Mouse (Mus musculus): ENCODE measurements around the gene Rcan1.
"Not testable (repeated sequence)": the region's sequence is repeated elsewhere in the genome, so short reads cannot be mapped to it uniquely, and the experiment has no call there.

Gene Rcan1

DNA sequence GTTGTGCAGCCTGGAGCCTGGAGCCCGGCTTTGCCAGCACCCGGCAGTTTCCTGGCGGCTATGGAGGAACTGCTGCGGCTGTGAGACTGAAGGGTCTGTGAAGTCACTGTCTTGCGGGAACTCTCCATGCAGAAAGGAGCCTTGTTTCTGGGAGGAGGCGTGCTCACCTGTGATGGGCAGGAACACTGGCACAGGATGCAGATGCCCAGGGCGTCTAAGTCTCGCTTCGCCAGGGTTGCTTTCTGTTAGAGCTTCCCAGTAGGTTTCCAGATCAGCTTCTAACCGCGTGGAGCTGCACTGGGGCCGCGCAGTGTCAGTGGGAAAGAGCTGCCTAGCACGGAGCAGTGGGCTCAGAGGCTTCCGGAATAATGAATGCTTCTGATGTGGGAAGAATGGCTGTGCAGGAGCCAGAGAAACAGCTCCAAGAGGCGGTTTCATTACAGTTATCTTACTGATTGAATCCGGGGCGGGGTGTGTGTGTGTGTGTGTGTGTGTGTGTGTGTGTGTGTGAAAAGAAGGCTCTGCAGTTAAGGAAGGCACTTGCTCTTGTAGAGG lies 35.2 kb downstream of the Rcan1 start:
- DNase-seq (ENCODE audit: low spot score in 2 of 2), result no peak

DNA sequence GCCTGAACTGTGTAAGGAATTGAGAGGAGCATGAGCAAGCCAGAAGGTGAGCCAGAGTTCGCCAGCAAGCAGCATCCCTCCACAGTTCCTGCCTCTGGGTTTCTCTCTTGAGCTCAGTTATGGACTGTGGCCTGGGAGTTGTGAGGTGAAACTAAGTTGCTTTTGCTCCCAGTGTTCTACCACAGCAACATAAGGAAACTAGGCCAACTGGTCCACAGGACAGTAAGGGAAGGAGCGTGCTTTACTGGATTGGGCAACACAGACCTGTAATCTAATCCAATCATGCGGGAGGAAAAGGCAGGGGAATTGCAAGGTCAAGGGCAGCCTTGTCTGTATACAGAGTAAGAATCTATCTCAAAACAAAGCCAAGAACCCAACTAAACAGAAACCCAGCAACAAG lies 37.5 kb downstream of the Rcan1 start:
- no peak for DNase-seq (ENCODE audit: low spot score in 2 of 2)

DNA sequence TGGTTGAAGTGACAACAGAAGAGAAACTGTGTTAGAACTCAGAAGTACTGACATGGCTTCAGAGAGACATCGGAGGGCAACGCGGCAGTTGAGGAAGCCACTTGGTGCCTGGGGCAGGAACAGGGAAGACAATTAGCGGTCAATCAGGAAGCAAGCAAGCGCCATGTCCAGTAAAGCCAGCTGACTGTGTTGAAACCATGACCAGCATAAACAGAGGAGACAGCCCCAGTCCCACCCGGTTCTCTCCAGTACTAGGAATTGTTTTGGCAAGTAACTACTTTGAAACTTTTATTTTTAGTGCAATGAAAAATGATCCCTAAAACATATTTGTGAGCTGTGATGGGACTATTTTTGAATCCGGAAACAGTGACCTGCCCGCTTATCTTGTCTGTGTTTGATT lies 39.9 kb downstream of the Rcan1 start:
- no peak for DNase-seq (ENCODE audit: low spot score in 2 of 2)

DNA sequence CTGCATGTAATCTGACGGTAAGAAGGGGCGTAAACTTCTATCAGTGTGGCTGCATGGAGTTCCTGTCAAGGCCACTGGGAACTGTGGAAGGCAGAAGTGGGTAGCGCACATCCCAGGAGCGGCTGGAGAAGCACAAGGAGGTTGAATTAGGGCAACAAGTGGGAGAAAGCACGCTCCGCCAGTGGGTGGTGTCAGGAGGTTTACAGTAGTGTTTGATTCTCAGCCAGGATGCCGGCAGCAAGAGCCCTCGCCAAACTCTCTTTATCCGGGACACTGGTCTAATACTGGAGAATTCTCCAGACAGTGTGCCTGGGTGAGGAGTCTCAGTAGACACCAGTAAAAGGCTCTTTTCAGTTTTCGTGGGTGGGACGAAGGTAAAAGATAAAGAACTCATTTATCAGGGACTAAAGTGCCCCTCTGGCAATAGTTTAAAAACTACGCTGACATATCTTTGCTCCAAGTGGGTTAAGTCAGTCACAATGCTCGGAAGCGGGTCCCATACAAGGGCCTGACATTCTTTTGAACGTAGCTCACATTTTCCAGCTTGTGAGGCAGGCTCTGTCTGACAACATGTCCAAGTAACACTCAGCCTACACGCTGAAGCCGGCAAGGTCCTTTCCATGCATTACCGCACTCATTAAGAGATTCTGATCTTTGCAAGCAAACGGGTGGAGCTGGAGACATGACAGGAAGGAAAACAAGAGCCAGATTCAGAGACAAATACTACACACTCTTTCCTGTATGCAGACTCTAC lies 42.3 kb downstream of the Rcan1 start:
- DNase-seq (ENCODE audit: low spot score in 2 of 2), result no peak

DNA sequence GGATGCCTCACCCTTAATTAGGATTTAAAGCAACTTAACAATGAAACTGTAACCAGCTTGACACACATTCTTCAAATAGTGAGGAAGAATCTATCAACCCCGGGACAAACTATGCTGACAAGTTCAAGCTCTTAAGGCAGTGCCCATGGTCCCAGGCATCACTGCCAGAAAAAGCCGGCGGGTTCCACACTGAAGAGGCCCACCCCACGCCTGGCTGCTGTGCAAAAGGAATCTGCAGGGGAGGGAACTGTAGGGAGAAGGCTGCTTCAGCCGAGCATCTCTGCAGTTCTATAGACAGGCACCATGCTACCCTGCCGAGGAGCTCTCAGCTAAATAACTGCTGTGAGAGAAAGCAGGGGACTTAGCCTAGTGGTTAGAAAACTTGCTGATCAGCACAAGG lies 44.0 kb downstream of the Rcan1 start:
- DNase-seq (ENCODE audit: low spot score in 2 of 2), result no peak

DNA sequence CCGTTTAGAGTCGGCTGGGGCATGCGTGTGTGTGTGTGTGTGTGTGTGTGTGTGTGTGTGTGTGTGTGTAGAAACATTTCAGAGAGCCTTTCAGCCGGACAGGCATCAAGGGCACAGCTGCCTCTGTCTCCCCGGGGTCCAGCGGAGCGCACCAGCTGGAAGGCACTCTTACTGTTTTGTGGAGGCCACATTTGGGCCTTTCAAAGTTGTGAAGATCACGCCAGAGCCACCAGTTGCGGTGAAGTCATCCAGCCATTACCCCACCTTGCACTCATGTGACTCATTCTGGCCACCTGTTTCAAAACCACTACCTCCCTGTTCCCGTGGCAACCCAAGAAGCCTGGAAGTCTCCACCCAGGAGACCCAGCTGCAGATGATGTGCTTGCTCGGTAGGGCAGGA lies 44.8 kb downstream of the Rcan1 start:
- DNase-seq (ENCODE audit: low spot score in 2 of 2), result no peak

DNA sequence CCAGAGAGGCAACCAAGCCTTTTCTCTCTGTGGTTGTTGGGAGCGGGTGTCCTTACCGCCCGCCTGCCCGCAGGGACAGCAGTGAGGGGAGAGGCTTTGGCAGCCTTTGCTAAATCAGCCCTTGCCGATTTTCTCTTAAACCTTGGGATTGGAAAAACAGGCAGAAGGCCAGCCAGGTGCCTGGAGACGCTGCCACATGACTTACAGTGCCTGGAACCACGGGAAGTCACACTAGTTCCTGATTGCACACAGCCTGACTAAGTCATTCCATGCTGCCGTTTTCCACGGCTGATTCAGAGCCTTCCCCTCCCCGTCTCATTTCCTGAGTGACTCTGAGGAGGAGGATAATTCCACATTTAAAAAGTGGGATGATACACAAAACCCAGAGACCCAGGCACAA lies 47.3 kb downstream of the Rcan1 start:
- DNase-seq (ENCODE audit: low spot score in 2 of 2), result no peak

DNA sequence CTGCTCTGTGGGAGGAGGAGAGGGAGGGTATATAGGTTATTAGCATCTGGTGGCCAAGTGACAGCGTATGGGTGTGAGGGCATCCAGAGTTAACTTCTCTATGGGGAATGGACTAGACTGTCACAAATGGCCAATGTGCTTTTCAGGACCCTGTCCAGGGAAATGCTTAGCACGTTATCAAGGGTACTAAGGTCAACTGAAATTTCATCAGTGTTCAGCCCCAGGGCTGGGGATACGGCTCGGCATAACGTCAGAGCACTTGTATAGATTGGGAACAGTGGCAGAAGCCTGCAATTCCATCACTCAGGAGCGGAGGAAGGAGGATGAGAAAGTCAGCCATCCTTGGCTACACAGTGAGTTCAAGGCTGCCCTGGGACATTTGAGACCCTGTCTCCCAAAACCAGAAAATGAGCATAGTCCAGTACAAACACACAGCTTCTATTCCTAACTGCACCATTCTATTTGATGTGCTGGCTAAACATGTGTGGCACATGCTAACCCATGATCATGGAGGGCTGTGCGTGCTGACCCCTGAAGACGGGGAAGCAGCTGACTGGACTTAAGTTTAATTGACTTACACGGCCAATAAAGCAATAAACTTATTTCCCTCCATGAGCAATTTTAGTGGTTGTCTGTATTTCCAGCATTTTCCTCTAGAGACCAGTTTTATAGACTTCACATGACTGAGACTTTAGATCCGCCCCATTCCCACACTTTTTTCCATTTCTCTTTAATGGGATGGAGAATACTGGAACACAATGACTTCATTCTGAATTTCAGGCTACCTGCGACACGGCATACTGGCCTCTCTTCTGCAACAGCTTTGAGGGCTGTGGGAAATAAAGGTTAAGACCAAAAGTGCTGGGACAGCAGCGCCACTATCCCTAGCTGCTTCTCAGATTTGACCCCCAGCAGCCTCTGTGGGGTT lies 48.0 kb downstream of the Rcan1 start:
- DNase-seq (ENCODE audit: low spot score in 2 of 2), result no peak

DNA sequence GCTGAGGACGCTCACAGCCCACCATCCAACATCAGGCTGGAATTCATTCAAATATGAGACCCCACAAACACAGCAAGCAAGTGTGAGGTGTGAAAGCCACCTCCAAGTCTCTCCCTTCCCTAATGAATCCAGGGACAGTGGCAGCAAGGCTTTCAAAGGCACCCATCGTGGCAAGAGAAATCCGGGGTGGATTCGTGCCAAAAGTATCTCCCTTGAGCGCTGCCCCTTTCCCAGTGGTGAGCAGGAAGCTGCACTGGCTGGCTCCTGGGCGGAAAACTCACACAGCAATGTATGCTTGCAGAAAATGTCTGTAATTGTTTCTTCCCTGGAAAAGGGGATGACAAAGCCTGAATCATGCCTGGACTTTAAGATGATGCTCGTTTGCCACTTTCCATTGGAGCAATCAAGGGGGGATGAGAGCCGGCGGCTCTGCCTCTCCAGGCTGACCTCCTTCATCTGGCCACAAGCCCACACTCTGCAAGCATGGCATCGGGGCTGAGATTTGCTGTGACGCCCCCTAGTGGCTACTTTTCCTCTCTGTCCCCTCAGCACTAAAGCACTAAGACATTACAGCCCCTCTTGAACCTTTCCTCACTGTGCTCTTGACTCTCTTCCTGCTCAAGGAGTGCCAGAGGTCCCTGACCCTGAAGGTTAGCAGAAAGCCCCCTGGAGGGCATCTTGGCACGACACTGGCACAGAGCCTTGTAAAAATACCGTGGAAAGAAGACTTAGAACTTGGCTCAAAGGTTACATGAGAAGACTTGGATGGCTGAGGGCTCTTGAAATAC lies 49.3 kb downstream of the Rcan1 start:
- DNase-seq (ENCODE audit: low spot score in 2 of 2), result no peak

DNA sequence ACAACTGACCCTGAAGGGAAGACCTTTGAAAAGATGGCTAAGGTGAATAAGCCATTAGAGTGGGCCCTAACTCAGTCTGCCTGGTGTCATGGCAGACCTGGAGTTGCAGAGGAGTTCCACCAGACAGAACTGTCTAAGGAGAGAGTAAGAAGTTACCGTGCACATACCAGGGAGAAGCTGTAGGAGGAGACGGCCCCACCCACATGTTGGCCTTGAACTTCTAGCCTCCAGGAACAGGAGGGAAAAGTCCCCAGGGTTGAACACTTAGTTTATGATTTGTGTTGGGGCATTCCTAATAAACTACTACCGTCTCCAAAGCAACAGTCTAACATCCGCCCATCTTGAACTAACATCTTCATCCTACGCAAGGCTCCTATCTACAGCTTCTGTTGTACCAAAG lies 50.0 kb downstream of the Rcan1 start:
- no peak for DNase-seq (ENCODE audit: low spot score in 2 of 2)

DNA sequence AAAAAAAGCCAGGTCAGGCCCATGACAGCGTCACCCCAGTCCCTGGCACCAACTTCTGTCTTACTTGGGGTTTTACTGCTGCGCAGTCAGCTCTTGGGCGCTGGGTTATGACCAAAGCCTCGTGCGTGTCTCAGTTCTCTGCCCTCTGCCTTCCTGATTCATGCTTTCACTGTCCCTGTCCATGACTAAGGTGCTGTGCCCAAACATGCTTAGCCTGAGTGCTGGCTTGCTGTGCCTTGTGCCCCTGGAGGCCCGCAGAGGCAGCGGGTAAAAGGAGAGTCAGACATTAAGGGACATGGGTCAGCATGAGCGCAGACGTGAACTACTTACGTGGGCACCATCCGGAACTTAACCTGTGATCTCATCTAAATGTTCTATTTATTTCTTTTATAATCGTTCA lies 51.6 kb downstream of the Rcan1 start:
- DNase-seq (ENCODE audit: low spot score in 2 of 2), result no peak

DNA sequence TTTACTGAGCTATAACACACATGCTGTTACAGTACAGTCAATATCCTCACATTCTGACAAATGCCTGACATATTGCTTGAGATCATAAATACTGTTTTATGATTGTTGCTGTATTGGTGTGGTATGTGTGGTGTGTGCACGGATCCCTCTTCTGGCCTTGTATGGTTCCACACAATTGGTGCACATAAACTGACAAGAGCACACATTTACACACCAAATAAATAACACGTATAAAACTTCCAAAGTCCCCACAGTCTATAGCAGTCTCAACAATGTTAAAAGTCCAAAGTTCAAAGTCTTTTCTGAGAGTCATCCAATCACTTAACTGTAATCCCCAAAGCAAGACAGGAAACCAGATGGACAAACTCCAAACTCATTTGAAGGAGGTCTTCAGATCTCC lies 53.4 kb downstream of the Rcan1 start:
- DNase-seq (ENCODE audit: low spot score in 2 of 2), result no peak

DNA sequence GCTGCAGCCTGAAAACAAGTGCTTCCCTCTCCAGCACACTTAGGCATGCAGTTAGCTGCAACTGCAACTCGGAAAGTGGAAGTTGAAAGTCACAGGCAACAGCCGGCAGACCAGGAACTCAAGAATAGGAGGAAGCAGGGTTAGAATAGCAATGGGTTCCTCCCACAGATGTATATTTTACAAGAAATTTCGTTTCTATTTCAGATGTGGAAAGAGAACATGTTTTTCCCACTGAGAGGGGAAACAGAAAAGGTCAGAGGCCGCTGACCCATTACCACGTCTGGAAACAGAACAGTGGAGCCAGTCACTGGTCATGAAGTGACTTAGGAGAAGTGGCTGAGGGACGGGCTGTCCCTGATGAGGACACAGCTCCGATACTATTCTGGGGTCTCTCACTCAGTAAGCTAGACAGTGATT lies 55.0 kb downstream of the Rcan1 start:
- no peak for DNase-seq (ENCODE audit: low spot score in 2 of 2)

DNA sequence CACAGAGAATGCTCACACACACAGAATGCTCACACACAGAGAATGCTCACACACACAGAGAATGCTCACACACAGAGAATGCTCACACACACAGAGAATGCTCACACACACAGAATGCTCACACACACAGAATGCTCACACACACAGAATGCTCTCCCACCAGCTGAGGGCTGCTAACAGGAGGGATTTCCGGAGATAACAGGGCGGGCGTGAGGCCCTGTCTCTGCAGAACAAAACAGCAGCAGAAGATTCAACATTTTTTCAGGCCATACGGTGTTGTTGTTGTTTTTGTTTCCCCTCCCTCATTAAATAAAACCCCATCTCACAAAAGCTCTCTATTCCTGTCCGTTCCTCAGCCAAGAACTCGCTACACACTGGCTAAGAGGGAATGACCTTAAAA lies 55.6 kb downstream of the Rcan1 start:
- not testable (repeated sequence) for DNase-seq (ENCODE audit: low spot score in 2 of 2)

DNA sequence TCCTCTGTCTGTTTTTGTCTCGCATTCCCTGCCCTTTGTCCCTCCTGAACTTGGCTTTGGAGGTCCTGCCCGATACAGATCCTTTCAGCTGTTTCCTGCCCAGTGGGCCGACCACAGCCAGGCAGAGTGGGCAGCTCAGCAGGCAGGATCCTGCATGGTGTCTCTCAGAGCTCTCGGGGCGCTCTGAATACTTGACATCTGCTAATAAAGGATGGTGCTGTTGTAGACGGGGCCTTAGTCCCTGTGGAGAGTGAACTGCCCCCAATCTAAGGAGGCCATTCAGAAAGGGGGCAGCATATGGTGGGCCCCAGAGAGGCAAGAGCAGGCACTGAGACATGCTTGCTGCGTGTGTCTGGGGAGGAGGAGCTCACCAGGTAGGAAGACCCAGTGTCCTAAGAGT lies 57.8 kb downstream of the Rcan1 start:
- DNase-seq (ENCODE audit: low spot score in 2 of 2), result no peak

DNA sequence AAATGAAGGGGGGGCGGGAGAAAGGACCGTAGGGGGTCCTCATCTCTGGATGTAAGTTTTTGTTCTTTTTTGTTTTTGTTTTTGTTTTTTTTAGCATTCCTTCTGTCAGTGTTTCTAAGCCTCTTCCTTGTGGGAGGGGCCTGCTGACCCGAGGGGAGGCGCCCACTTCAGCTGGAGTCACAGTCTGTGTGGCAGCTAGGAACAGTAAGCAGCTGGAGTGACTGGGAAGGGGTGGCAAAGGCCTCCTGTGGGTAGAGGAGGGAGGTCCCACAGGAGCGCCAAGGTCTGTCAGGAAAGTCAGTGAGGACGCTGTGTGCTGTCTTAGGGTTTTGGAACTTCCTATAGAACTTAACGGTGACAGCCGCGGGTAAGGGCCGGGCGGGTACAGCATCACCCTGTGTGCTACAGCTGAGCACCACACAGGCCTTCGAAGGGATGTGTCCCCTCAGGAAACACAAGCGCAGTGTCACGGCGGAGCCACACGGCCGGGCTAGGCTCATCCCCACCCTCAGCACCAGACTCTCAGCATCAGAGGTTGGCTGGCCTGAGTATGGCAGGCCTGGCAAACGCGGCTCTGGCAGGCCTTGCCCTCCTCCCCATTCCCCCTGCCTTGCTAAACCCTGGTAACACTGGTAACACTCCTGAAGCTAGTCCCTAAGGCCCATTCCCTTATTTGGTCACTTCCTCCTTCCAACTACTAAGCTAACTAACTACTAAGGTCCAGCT lies 58.5 kb downstream of the Rcan1 start:
- DNase-seq (ENCODE audit: low spot score in 2 of 2), result no peak

DNA sequence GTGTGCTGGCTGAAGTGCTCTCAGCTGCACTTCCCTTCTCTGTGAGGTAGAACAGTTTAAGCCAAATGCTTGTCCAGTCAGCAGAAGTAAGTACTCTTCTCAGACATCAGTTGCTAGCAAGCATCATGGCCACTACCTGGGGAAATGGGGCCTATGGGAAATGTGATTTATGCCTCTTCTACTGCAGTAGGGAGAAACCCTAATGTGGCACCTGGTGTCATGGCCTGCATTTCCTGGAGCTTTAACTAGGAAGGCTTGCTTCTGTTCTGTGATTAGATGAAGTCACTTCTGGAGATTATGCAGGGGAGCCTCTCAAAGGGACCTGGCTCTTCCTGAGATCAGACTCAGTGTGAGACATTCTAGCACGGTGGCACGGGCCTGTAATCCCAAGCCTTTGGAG lies 60.3 kb downstream of the Rcan1 start:
- DNase-seq (ENCODE audit: low spot score in 2 of 2), result no peak

DNA sequence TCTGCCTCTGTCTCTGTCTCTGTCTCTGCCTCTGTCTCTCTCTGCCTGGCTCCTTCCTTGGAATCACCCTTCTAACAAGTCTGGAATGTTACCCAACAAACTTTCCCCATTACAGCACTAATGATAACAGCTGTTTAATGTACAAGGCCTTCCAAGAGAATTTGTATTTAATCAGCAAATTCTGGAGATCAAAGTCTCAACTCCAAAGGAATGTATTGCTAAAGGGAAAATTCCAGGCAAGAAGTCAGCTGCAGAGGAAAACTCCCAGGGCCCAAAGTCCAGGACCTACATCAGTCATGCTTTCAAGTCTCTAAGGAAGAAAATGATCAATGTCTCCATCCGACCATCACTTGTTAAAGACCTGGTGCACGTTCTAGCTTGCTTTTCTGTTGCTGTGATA lies 62.8 kb downstream of the Rcan1 start:
- no peak for DNase-seq (ENCODE audit: low spot score in 2 of 2)

DNA sequence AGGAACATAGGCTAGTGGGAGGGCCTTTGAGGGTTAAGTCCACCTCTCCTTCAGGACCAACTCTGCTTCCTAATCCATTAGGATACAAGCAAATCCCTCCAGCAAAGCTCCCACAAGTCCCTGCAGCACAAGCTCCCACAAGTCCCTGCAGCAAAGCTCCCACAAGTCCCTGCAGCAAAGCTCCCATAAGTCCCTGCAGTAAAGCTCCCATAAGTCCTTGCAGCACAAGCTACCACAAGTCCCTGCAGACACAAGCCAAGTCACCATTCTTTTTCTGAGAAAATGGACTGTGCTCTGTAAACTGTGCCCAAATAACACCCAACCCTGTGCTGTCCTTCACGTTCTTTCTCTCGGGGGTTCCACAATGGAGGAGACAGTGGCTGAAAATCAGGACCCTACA lies 66.5 kb downstream of the Rcan1 start:
- no peak for DNase-seq (ENCODE audit: low spot score in 2 of 2)

DNA sequence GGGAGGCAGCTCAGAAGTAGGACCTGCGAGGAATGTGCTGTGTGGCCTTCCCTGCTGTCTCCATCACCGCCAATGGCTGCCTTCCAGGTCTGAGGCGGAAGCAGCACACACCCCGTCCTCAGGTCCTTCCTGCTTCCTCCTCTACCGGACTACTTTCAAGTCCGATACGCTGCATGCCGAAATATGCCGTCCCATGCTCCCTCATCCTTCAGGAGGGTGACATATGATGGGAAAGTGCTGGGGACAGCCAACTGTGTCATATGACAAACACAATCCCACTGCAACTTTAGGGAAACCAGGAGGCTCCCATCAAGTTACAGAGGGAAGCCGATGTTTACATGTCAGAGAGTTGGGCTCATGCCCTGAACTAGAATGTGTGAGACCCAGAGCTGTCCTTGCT lies 67.6 kb downstream of the Rcan1 start:
- DNase-seq (ENCODE audit: low spot score in 2 of 2), result no peak

DNA sequence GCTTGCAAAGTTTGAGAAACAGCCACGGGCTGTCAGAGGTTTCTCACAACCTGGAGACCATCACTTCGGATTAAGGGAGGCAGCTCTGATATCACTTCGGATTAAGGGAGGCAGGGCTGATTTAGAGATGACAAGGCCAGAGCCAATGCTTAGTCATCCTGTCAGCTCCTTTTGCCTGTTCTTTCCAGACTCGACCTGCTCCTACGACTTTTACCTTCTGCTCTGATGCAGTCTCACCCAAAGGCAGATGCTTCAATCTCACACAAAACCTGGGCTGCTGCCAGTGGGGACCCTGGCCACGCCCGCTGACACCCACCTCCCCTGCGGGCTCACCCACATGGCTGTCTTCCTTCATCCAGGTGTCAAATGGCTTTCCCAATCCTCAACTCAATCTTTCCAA lies 68.5 kb downstream of the Rcan1 start:
- DNase-seq (ENCODE audit: low spot score in 2 of 2), result no peak

Measured in frontal cortex, postnatal 25 days (tissue).